Mouse (Mus musculus): ENCODE data around the gene Spsb4. TPM values are rescaled to one million over a fixed set of nuclear protein-coding genes. Genes with fewer than 3 reads are reported as not detected.

Spsb4 gene
- total RNA-seq, 2 experiments from 2014 or later, result 6.4 to 7.2 TPM

DNA sequence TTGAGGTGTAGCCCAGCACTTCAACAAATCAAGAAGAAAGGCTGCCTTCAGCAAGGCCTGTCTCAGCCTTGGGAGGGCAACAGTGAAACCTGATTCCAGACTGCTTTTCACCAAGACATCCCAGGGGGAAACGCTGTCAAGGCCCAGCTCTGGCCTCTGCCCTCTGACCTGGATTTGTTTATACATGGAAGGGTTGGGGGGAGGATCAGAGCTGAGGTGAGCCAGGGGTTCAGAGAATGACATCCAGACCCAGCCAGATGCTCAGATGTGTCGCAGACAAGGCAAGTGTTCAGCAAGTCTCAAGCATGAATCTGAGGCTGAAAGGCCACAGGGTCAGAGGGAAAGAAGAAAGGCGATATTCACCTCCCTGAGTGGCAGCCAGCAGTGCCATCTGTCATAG is 36.3 kb downstream of the Spsb4 start:
- no peak for DNase-seq (ENCODE audit: low spot score in 2 of 2)
- intact Hi-C loops (cut with DNase I), result no loop called here

DNA sequence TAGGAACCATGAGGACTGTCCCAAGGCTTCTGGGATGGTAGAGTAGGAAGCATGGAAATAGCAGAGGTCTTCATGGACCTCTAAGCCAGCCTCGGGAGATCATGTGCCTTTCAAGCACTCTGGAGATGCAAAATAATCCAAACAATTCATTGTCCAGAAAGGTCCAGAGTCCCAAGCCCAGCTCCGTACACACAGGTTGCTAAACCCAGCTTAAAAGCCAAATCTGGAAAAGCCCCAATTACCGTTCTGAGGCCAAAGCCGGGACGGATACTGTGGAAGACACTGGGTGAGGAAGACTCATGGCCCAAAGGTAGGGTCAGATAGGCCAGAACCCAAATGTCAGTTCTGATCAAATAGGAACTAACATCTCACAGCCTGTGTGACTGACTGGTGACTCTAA is 36.8 kb downstream of the Spsb4 start:
- DNase-seq (ENCODE audit: low spot score in 2 of 2), result no peak
- intact Hi-C loops (cut with DNase I), result no loop called here

DNA sequence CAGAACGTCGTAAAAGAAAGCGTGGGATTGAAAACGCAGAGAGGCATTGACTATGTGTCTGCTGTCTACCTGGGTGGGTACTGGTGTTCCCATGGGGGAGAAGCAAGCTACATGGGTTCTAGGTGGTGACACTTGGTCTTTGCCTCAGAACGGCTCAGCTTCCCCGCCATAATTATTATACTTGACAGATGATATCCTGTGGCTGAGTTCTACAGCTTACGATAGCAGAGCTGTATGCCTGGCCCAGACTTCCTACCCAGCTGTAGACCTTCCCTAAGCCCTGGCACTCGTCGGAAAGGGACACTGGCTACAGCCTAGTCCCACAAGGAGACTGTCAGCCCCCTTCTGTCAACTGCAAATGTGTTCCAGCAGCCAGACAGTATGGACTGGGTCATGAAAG is 37.5 kb downstream of the Spsb4 start:
- DNase-seq (ENCODE audit: low spot score in 2 of 2), result no peak
- intact Hi-C loops (cut with DNase I), result no loop called here

DNA sequence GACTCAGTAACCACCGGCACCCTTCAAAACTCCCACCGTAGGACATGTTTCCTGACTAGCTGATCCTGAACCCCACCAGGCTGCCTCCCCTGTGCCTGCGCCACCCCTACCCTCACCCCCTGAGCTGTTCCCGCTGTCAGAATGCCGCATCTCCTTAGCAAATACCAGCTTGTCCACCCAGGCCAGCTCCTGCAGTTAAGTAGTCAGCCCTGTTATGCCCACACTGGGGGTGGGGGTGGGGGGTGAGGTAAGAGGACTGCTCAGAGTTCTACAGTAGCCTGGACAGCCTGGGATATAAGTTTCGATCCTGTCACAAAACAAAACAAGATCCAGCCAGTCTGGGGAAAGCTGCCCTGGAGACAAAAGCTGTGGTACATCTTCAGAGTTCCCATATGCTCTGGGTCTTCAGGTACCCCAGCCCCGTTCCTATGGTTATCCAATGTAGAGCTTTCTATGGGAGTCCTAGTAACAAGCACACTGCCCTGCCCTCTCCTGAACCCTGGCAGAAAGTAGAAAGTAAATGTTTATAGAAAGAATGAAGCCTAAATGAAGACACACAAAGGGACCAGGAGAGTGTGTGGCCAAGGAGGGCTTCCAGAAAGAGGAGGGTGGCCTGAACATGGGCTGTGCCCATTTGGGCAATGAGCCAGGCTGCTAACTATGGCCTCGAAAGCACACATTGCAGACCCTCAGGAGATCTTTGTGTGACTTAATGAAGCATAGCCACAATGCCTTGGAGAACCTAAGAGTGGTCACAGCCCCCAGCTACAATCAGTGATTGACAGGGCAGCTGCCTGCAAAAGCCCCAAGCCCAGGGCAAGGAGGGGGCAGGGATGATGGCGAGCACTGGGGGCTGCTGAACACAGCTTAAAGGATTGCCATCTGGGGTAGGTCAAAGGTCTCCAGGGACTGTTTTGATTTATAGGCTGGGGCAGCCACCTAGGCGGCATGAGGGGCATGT is 38.3 kb downstream of the Spsb4 start:
- intact Hi-C loops (cut with DNase I), result no loop called here
- DNase-seq (ENCODE audit: low spot score in 2 of 2), result no peak

DNA sequence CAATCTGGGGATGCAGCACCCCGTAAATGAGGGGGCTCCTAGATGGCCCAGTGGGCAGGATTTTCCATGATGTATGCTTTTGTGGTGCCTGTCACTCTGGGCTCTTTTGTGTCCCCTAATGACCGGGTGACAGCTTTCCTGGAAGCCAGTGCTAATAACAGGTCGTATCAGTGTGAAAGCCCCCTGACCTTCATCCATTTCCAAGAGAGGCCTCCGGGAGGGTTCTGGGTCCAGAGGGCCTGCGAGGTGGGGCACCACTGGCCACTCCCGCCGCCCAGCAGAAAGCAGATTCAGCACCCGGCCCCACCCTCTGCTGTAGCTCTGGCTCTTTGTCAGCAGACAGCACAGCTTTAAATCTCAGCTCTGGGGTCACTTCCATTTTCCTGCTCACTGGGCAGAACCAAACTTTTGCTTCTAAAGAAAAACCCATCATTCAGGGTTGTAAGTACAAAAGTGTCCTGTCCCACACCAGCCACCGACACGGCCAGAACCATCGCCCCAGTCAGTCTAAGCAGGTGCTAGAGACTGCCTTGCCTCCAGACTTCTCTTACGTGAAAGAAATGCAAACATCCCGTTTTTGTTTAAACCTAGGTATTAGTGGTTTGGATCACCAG is 39.1 kb downstream of the Spsb4 start:
- DNase-seq (ENCODE audit: low spot score in 2 of 2), result no peak

DNA sequence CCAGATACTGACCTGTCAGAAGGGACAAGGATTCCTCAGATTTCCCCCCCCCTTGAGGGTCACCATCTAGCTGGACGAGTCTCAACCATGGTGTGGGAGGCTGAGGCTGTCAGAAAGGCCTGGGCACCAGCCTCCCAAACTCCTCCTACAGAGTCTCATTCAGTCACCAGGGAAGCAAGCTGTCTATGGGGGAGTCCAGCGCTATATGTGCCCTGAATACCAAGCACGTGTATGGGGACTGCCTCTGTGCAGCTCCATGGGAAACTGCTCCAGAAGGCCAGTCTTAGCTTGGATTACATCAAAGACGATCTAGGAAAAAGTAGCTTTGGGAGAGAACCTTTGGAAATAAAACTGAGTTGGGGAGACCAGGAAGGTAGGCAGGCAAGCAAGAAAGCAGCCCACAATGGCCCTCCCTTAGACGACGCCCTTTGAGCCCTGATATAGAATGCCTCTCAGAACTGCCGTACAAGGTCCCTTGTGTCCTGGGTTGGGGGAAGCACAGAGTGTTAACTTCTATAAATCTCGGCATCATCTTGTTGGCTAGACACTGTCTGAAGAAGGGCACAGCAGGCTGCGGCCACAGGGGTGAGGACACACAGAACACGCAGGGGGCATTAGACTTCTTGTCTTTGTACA is 40.4 kb downstream of the Spsb4 start:
- intact Hi-C loops (cut with DNase I), result no loop called here
- peak in 1 of 2 experiments; percentile 25 for DNase-seq (ENCODE audit: low spot score in 2 of 2)

More for the DNA sequence above, 39.1 kb downstream of the Spsb4 start:
- intact Hi-C loops (cut with DNase I), result no loop called here

DNA sequence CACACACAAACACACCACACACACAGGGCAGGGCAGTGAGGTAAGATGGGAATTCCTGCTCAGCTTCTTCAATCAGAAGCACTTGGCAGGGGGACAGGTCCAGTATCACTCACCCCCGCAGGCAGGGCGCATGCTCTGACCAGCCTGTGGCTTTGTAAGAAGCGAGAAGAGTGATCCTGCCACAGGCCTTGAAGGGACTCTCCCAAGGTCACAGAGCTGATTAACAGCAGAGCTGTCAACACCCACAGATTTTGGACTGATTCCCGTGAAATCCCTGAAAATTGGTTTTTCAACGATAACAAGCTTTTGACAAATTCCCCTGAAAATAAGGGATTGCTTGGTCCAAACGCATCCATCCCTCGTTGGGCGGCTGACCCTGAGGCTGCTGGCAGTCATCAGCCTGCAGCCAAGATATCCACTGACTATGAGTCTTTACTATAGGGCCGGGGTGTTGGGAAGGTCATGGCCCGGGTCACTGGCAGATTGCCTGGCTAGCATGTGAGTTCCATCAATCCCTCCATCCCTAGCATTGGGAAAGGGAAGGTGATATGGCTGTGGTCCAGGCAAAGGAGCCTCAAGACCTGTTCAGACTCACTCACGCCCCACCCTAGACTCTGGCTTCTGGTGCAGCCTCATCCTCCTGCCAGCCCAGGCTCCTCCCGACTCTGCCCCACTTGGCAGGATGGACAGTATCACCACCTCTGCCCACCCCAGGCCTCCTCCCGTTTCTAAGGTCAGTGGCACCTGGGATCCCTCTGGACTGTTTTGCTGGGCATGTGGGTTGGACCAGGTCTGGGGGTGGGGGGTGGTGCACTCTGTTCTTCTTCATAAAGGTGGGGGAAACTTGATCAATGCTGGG is 41.1 kb downstream of the Spsb4 start:
- no peak for DNase-seq (ENCODE audit: low spot score in 2 of 2)
- intact Hi-C loops (cut with DNase I), result no loop called here

DNA sequence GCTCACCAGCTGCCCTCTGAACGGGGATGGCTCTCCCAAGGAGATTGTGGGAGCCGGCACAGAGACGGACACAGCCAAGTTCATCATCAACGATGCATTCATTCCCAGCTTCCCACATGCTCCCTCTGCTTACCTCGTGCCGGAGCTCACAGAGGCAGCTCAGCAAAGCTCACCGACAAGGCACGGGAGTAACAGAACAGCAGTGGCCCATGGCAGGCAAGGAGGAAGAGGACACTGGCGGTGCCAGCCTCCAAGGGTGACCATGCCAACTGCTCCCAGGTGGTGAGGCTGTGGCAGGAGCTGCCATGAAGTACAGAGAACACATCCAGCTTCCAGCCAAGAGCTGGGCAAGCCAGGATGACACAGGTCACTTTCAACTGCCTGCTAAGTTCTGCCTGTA is 45.6 kb downstream of the Spsb4 start:
- no peak for DNase-seq (ENCODE audit: low spot score in 2 of 2)
- intact Hi-C loops (cut with DNase I), result no loop called here

DNA sequence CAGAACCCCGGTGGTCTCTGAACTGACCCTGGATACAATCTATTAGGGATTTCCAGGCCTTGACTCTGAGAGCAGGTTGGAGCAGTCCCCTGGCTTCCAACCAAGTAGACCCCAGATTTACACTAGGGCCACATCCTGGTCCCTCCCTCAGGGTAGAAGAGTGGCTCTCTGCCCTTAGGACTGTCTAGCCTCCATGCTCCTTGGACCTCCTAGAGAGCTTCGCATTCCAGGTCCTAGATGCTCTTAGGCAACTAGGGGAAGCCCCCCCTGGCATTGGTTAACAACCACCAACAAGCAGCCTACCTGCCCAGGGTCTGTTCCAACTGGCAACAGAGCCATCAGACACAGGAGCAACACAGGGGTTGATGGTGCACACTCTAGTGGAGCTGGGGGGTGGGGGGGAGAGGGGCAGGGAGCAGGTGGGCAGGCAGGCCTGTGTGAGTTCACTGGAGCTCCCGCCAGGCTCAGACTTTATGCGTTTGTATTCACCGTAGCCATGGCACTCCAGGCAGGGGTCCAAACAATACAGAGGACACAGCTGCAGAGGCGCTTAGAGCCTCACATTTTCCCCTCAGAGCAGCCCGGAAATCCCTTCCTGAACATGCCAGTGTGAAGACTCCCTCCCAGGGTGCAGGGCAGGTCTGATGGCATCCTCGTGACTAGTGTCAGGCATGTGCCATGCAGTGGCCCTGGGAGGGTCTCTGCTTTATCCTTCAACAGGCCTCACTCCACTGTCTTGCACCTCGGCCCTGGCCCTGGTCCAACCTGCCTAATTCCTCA is 46.8 kb downstream of the Spsb4 start:
- DNase-seq (ENCODE audit: low spot score in 2 of 2), result peak in 1 of 2 experiments; percentile 23
- intact Hi-C loops (cut with DNase I), result no loop called here

DNA sequence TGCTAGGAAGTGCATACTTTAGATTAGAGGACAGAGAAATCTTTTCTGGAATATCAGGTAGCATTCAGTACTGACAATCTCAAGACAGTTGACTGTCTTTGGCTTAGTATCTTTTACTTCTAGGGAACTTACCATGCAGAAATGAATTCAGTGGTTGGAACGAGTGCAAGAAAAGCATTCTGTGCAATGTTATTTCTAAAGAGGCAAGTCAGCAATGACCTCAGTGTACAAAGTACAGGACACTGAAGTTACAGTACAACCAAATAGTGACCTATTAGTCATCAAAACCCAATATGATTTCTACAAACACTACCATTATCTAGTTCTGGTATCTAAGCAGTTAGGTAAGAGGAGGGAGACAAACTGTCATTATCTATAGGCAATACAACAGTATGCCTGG is 51.1 kb downstream of the Spsb4 start:
- intact Hi-C loops (cut with DNase I), result no loop called here
- no peak for DNase-seq (ENCODE audit: low spot score in 2 of 2)

DNA sequence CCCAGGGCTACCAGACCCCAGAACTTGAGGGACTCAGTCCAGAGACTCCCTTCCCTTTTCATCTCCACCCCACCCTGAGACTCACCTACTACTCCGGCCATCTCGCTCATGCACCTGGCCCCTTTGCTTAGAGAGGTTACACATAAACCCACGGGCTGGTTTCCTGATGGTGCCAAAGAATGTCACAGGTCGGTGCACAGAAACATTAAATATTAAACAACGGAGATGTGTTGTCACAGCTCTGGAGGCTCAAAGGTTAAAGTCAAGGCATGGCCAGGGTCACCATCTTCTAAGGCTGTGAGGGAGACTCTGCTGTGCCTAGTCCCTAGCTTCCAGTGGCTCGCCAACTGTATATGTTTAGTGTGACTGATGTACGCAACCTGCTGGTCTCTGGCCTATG is 52.2 kb downstream of the Spsb4 start:
- intact Hi-C loops (cut with DNase I), result no loop called here
- DNase-seq (ENCODE audit: low spot score in 2 of 2), result no peak

DNA sequence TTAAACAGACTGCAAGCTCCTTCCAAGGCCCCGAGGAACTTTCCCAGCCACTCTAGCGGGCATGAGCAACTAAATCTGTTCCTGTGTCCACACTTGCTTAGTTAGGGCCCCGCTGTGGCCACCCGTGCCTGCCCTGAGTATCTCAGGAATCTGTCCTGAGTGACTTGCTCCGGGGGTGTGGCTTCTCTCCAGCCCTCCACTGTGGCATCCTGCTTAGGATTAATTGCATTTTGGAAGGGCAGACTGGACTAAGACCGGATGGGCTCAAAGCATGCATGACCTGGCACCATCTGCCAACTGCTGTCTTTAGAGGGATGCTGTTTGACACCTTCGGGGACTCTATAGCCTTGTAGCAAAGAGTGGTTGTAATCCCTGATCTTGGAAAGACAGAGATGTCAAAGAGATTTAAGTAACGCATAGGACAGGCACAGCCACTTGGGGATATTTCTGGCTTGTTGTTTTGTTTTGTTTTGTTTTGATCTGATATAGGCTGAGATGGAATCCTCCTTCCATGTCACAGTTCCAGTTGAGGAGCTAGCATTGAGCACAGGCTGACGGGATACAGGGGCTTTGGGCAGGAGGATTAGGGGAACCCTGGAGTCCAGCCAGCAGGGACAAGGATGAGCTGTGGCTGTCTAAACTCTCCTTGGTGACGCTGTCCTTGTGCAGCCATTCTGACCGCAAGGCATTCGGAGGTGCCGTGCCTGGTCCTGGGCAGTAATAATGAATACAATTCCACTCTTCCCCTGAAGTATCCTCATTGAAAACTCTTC is 55.0 kb downstream of the Spsb4 start:
- intact Hi-C loops (cut with DNase I), result no loop called here
- no peak for DNase-seq (ENCODE audit: low spot score in 2 of 2)

DNA sequence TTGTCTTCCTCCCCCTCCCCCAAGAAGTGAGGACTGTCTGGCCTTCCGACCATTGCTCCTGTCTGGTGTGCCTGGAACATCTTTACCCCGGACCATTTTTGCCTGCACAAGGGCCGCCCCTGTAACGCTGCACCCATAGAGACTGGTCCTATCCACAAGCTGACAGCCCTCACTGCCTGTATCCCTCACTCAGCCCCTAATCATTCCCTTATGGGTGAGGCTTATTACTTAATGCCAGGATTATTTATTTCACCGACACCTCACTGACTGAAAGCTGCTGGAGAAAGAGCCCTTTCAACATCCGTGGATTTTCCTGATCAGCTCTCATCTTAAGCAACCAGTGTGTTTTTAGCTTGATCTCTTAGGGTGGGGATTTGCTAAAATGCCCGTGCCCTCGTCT is 55.9 kb downstream of the Spsb4 start:
- intact Hi-C loops (cut with DNase I), result no loop called here
- DNase-seq (ENCODE audit: low spot score in 2 of 2), result no peak

DNA sequence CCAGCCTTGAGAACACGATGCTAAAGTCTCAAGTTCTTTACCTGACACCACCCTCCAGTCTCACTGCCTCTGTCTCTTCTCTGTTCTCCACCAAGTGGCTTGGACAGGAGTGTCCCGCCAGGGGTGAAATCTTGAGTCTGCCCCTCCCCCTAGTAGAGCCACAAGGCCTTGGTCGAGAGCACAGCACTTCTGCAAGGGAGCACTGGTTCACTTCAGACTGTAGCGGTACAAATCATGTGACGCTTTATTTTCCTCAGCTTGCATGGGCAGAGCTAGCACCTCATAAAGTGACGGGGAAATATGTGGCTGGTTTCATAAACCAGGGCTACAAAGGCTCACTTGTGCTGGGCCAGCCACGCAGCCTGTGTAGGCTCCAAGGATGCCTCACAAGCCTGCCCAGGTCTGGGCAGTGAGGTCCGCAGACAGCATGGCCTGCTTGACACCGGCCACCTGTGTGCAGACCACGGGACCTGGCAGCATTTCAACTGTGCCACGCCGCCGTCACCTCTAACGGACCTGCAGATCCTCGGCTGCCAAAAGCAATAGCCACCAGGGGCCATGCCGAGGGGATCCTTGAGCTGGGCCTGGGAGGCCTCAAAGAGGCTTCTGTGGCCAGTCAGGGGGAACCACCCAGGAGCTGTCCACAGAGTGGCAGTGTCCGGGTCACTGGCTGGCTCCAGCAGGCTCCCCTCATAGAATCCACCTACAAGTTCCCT is 56.5 kb downstream of the Spsb4 start:
- DNase-seq (ENCODE audit: low spot score in 2 of 2), result no peak
- intact Hi-C loops (cut with DNase I), result loop anchor here (2.0 kb wide), 3 partner anchors 45 to 107 kb away; partner anchors contain the start of gene Spsb4

DNA sequence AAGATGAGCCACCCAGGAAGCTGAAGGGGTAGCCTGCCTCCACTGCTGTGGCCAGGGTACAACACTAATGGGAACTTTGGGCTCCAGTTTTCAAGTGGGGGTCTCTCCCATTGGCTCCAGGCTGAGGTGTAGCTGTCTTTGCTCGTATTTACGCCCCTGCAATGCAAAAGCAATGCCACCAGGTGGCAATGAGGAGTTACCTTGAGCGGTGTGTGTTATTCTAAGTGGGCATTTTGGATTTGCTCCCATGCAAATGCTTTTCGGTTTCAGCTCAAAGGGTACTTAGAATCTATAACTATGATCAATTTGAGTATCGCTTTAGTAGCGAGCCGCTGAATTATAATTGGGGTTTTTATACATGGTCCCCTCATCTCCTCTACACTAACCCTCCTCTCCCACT is 57.6 kb downstream of the Spsb4 start:
- intact Hi-C loops (cut with DNase I), result loop anchor here (2.0 kb wide), 3 partner anchors 44 to 108 kb away; partner anchors contain the start of gene Spsb4
- peak; percentile 29 to 42 for DNase-seq (ENCODE audit: low spot score in 2 of 2)

DNA sequence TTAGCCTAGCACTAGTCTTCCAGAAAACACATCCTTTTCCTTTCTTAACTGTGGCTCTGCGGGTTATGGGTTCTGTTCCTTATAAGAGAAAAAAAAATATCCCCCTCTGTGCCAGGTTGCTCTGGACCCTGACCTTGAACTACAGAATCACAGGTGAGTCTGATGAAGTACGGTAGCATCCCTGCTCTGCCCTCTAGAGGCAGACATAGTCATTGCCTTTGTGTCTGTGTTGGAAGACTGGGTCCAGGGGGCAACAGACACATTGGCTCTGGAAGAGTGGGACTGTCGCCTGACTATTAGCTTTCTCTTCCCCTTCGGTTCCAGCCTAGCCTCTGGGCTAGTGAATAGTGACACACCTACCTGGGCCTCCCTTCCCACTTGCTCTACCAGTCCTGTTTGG is 58.4 kb downstream of the Spsb4 start:
- no peak for DNase-seq (ENCODE audit: low spot score in 2 of 2)
- intact Hi-C loops (cut with DNase I), result loop anchor here (2.0 kb wide), 3 partner anchors 43 to 109 kb away; partner anchors contain the start of gene Spsb4

DNA sequence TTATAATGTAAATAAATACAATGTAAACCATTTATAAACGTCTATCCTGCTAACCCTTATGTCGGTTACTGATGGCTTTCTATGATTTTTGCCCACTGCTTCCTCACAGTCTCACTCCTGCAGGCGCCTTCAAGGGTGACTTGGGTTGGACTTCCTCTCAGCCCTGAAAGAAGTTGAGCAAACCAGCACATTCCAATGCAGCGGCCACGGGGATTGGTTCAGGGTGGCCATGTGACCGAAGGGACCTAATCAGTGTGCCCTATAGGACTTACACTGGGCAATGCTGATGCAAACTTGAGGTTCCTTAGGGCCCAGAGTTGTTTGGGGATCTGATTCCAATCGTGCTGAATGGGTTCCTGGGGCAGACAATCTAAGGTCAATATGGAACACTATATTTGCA is 59.2 kb downstream of the Spsb4 start:
- intact Hi-C loops (cut with DNase I), result no loop called here
- DNase-seq (ENCODE audit: low spot score in 2 of 2), result no peak
